Mouse (Mus musculus): ENCODE measurements around the gene Pomt1. TPM values are rescaled to one million over a fixed set of nuclear protein-coding genes. Genes with fewer than 3 reads are reported as not detected.

Pomt1 gene
- polyA plus RNA-seq, 1 experiment from 2014 or later: 9.2 TPM

- Histone ChIP-seq H3K4me2 (replicated peaks; ENCODE audit: low read depth) (no peak overlapping the region), H3K9ac (ENCODE audit: low read depth, low read length) (no peak overlapping the region), H3K4me3 (ENCODE audit: low read depth, low read length) (no peak overlapping the region), H3K27ac (ENCODE audit: low read depth, low read length) (no peak overlapping the region), H3K4me1 (replicated peaks; ENCODE audit: control insufficient read depth, insufficient read depth, low read length) (no peaks in the 10 kb centered on the region), H3K9me3 (ENCODE audit: control insufficient read depth) (no peaks in the 10 kb centered on the region), H3K36me3 (ENCODE audit: control insufficient read depth, insufficient read depth) (peaks cover 79% of the 10 kb centered on the region), H3K27me3 (replicated peaks; ENCODE audit: control insufficient read depth, insufficient read depth, low read length) (no peaks in the 10 kb centered on the region)
- ATAC-seq: no peak
- TF ChIP-seq CTCF (IDR thresholded peaks at IDR 0.05; ENCODE audit: low read depth): peak; percentile 81
- WGBS: 80% methylated on average over 16 of the region's 18 CpGs
These were observed 44.4 kb upstream of the Pomt1 start for GRCm38 (mm10) chr2:32191872-32192507.

- Histone ChIP-seq H3K9ac (ENCODE audit: low read depth, low read length) (no peak overlapping the region), H3K4me3 (ENCODE audit: low read depth, low read length) (no peak overlapping the region), H3K27ac (ENCODE audit: low read depth, low read length) (no peak overlapping the region), H3K4me2 (replicated peaks; ENCODE audit: low read depth) (no peak overlapping the region), H3K27me3 (replicated peaks; ENCODE audit: control insufficient read depth, insufficient read depth, low read length) (no peaks in the 10 kb centered on the region), H3K4me1 (replicated peaks; ENCODE audit: control insufficient read depth, insufficient read depth, low read length) (no peaks in the 10 kb centered on the region), H3K36me3 (ENCODE audit: control insufficient read depth, insufficient read depth) (peaks cover 93% of the 10 kb centered on the region), H3K9me3 (ENCODE audit: control insufficient read depth) (no peaks in the 10 kb centered on the region)
- ATAC-seq: no peak
- no peak for TF ChIP-seq CTCF (IDR thresholded peaks at IDR 0.05; ENCODE audit: low read depth)
- WGBS: 80% methylated on average over 11 of the region's 11 CpGs
These were observed 37.4 kb upstream of the Pomt1 start for GRCm38 (mm10) chr2:32198977-32199376.

DNA sequence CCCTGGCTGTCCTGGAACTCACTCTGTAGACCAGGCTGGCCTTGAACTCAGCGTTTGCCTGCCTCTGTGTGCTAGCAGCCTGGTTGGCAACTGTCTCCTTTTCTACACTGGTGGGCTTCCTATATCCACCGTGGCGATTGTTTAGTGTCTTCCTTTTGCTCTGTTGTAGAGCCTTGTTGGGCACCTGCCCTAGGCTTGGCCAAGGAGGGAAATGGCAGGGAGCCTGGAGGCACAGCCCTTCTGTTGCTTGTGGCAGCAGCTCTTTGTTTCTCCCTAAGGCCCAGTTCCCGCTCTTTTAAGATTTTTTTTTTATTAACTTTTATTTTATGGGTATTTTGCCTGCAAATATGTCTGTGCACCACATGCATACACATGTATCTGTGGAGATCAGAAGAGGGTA lies 36.4 kb upstream of the Pomt1 start:
- Histone ChIP-seq H3K4me1 (replicated peaks; ENCODE audit: control insufficient read depth, insufficient read depth, low read length) (no peaks in the 10 kb centered on the region), H3K27me3 (replicated peaks; ENCODE audit: control insufficient read depth, insufficient read depth, low read length) (no peaks in the 10 kb centered on the region), H3K4me3 (ENCODE audit: low read depth, low read length) (no peak overlapping the region), H3K9me3 (ENCODE audit: control insufficient read depth) (no peaks in the 10 kb centered on the region), H3K36me3 (ENCODE audit: control insufficient read depth, insufficient read depth) (peaks cover 93% of the 10 kb centered on the region), H3K27ac (ENCODE audit: low read depth, low read length) (no peak overlapping the region; the same call in 1 of the 2 replicates), H3K4me2 (replicated peaks; ENCODE audit: low read depth) (no peak overlapping the region), H3K9ac (ENCODE audit: low read depth, low read length) (no peak overlapping the region)
- 90% methylated on average over 4 of the region's 4 CpGs for WGBS
- no peak for ATAC-seq
- TF ChIP-seq CTCF (IDR thresholded peaks at IDR 0.05; ENCODE audit: low read depth): no peak

DNA sequence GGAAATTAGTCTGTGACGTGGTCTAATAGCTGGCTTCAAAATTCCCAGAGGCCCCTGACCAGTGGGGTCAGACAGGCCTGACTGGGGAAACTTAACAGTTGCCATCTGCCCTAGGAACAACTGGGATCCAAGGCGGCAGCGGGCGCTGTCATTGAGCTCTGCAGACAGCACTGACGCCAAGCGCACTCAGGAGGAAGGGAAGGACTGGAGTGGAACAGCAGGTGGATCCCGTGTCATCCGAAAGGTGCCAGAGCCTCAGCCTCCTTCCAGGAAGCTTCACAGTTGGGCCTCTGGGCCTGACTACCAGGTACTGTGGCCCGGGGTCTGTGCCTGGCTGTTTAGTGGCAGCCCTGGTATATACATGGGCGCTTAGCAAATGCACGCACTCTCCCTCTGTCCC lies 35.7 kb upstream of the Pomt1 start:
- H3K27me3 ChIP-seq (replicated peaks; ENCODE audit: control insufficient read depth, insufficient read depth, low read length): no peaks in the 10 kb centered on the region
- no peak for TF ChIP-seq CTCF (IDR thresholded peaks at IDR 0.05; ENCODE audit: low read depth)
- H3K9me3 ChIP-seq (ENCODE audit: control insufficient read depth): no peaks in the 10 kb centered on the region
- no peak overlapping the region for H3K4me3 ChIP-seq (ENCODE audit: low read depth, low read length)
- H3K36me3 ChIP-seq (ENCODE audit: control insufficient read depth, insufficient read depth): peaks cover 93% of the 10 kb centered on the region
- H3K4me1 ChIP-seq (replicated peaks; ENCODE audit: control insufficient read depth, insufficient read depth, low read length): no peaks in the 10 kb centered on the region
- H3K27ac ChIP-seq (ENCODE audit: low read depth, low read length): no peak overlapping the region
- no peak for ATAC-seq
- 89% methylated on average over 11 of the region's 11 CpGs for WGBS
- no peak overlapping the region for H3K9ac ChIP-seq (ENCODE audit: low read depth, low read length)
- H3K4me2 ChIP-seq (replicated peaks; ENCODE audit: low read depth): no peak overlapping the region

DNA sequence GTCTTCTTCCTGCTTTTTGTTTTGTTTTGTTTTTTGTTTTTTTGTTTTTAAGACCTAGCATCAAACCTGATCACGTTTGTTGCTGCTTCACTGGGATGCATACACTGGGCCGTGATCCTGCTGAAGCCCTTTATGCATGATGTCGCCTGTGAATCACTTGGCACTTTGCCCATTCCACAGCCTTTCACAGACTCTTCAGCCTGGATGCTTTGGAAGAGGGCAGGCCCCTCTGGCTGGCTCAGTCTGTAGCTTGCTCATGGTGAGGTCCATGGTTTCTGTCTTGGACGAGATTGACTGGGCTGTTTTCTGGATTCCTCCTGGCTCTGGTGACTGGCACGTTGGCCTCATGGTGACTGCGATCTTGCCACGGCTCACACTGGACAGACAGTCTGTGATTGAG lies 34.9 kb upstream of the Pomt1 start:
- no peaks in the 10 kb centered on the region for H3K4me1 ChIP-seq (replicated peaks; ENCODE audit: control insufficient read depth, insufficient read depth, low read length)
- H3K27me3 ChIP-seq (replicated peaks; ENCODE audit: control insufficient read depth, insufficient read depth, low read length): no peaks in the 10 kb centered on the region
- H3K9ac ChIP-seq (ENCODE audit: low read depth, low read length): no peak overlapping the region
- no peak overlapping the region for H3K4me3 ChIP-seq (ENCODE audit: low read depth, low read length)
- no peak overlapping the region for H3K4me2 ChIP-seq (replicated peaks; ENCODE audit: low read depth)
- no peak overlapping the region for H3K27ac ChIP-seq (ENCODE audit: low read depth, low read length)
- H3K36me3 ChIP-seq (ENCODE audit: control insufficient read depth, insufficient read depth): peaks cover 93% of the 10 kb centered on the region
- no peak for ATAC-seq
- TF ChIP-seq CTCF (IDR thresholded peaks at IDR 0.05; ENCODE audit: low read depth): no peak
- WGBS: 68% methylated on average over 7 of the region's 7 CpGs
- H3K9me3 ChIP-seq (ENCODE audit: control insufficient read depth): no peaks in the 10 kb centered on the region

GRCm38 (mm10) chr2:32203853-32204252 lies 32.5 kb upstream of the Pomt1 start:
- 94% methylated on average over 13 of the region's 13 CpGs for WGBS
- no peak for ATAC-seq
- TF ChIP-seq CTCF (IDR thresholded peaks at IDR 0.05; ENCODE audit: low read depth): no peak
- Histone ChIP-seq H3K27me3 (replicated peaks; ENCODE audit: control insufficient read depth, insufficient read depth, low read length) (no peaks in the 10 kb centered on the region), H3K4me1 (replicated peaks; ENCODE audit: control insufficient read depth, insufficient read depth, low read length) (no peaks in the 10 kb centered on the region), H3K9me3 (ENCODE audit: control insufficient read depth) (no peaks in the 10 kb centered on the region), H3K9ac (ENCODE audit: low read depth, low read length) (no peak overlapping the region), H3K4me2 (replicated peaks; ENCODE audit: low read depth) (no peak overlapping the region), H3K36me3 (ENCODE audit: control insufficient read depth, insufficient read depth) (peaks cover 99% of the 10 kb centered on the region), H3K4me3 (ENCODE audit: low read depth, low read length) (no peak overlapping the region), H3K27ac (ENCODE audit: low read depth, low read length) (no peak overlapping the region; the same call in 1 of the 2 replicates)
